Mouse (Mus musculus) thymus, adult 2 months (tissue): ENCODE data around the gene Pex14.

Source experiments
- CTCF ChIP-seq: fragments of 200-500 bp; IDR thresholded peaks from 2 replicates; pipeline ENCODE4 v1.5.1; 2012; ENCODE audit warnings: mild to moderate bottlenecking, control low read depth, low read length, moderate library complexity, borderline replicate concordance; ENCODE audit not compliant: control insufficient read depth, poor library complexity, insufficient read depth; ENCODE audit errors: extremely low read depth
- POLR2A ChIP-seq: fragments of 200-500 bp; IDR thresholded peaks from 2 replicates; pipeline ENCODE4 v1.6.1; 2012; ENCODE audit warnings: mild to moderate bottlenecking, low read length, control low read depth, moderate library complexity; ENCODE audit not compliant: control insufficient read depth, poor library complexity, insufficient read depth; ENCODE audit errors: extremely low read depth

DNA sequence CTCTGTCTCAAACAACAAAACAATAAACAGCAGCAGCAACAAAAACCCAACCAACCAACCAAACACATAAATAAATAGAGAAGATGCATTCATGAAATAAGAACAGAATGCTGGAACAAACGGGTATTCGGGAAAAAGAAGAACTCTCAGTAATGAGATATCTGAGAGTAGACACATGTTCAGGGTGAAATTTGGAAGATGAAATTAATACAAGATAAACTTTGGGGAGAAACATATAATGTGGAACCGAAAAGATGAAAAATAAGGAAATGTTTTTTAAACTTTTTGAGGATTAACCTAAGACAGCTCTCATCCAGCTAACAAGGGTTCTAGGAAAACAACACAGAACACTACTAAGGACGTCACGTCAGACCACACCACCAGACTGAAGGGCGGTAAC, 92.9 kb downstream of the Pex14 start:
- no peak for TF ChIP-seq CTCF
- TF ChIP-seq POLR2A, result no peak
